Mouse (Mus musculus) heart, postnatal 0 days (tissue): Measurements from ENCODE around the gene Olfr223.

ENCODE experiments used
- CTCF ChIP-seq: IDR thresholded peaks from 2 replicates; pipeline ENCODE4 v1.5.1; 2016; ENCODE audit warnings: antibody characterized with exemption, control low read depth, low read depth
- EP300 ChIP-seq: IDR thresholded peaks from 2 replicates; pipeline ENCODE4 v1.6.1; 2016; ENCODE audit warnings: antibody characterized with exemption, low read depth

- no peak for TF ChIP-seq CTCF
- no peak for TF ChIP-seq EP300
Observed at GRCm38 (mm10) chr11:59596950-59597349, 3.9 kb upstream of the Olfr223 start.
